Mouse (Mus musculus) G1E (cell line): ENCODE results near the gene Tsfm.

Source experiments
- CTCF ChIP-seq: IDR thresholded peaks from 2 replicates; pipeline ENCODE4 v1.5.1; 2012; ENCODE audit warnings: low read depth, low read length, inconsistent platforms, mixed read lengths
- GATA1 ChIP-seq: IDR thresholded peaks from 2 replicates; pipeline ENCODE4 v1.6.1; 2012; ENCODE audit warnings: borderline replicate concordance, low read length, inconsistent platforms, mixed read lengths

GRCm38 (mm10) chr10:127050119-127050474 is 19.5 kb upstream of the Tsfm start:
- no peak for TF ChIP-seq CTCF
- TF ChIP-seq GATA1: no peak
